Mouse (Mus musculus): ENCODE data around the gene Cyb5b. TPM values are rescaled to one million over a fixed set of nuclear protein-coding genes. Genes with fewer than 3 reads are reported as not detected.

Cyb5b gene
- polyA plus RNA-seq, 1 experiment from 2014 or later, result 96.6 TPM

- ATAC-seq (ENCODE audit: insufficient number of reproducible peaks, insufficient read depth, low FRiP score, low TSS enrichment, low read depth), result no peak
- H3K36me3 ChIP-seq, result peaks cover 44% of the 10 kb centered on the region
- 95% methylated on average over 14 of the region's 14 CpGs for WGBS
- no peak overlapping the region for H3K9ac ChIP-seq (replicated peaks)
- no peak overlapping the region for H3K4me2 ChIP-seq
- H3K27ac ChIP-seq, result no peak overlapping the region
- no peaks in the 10 kb centered on the region for H3K9me3 ChIP-seq
- no peak overlapping the region for H3K4me3 ChIP-seq (replicated peaks)
- H3K4me1 ChIP-seq (replicated peaks), result peaks cover 11% of the 10 kb centered on the region
- H3K27me3 ChIP-seq, result no peaks in the 10 kb centered on the region
Observed at GRCm38 (mm10) chr8:107153326-107154210, 3.1 kb downstream of the Cyb5b start.

GRCm38 (mm10) chr8:107156816-107157215, 6.4 kb downstream of the Cyb5b start:
- no peaks in the 10 kb centered on the region for H3K27me3 ChIP-seq
- ATAC-seq (ENCODE audit: insufficient number of reproducible peaks, insufficient read depth, low FRiP score, low TSS enrichment, low read depth), result no peak
- no peaks in the 10 kb centered on the region for H3K9me3 ChIP-seq
- no peak overlapping the region for H3K9ac ChIP-seq (replicated peaks)
- H3K4me1 ChIP-seq (replicated peaks), result no peaks in the 10 kb centered on the region
- no peak overlapping the region for H3K4me3 ChIP-seq (replicated peaks)
- H3K36me3 ChIP-seq, result peaks cover 55% of the 10 kb centered on the region
- no peak overlapping the region for H3K4me2 ChIP-seq
- H3K27ac ChIP-seq, result no peak overlapping the region

- Histone ChIP-seq H3K27me3 (no peaks in the 10 kb centered on the region), H3K4me1 (replicated peaks) (no peaks in the 10 kb centered on the region), H3K4me2 (no peak overlapping the region), H3K36me3 (peaks cover 57% of the 10 kb centered on the region), H3K4me3 (replicated peaks) (no peak overlapping the region), H3K9me3 (no peaks in the 10 kb centered on the region), H3K27ac (no peak overlapping the region), H3K9ac (replicated peaks) (no peak overlapping the region)
- 79% methylated on average over 1 of the region's 1 CpGs for WGBS
- ATAC-seq (ENCODE audit: insufficient number of reproducible peaks, insufficient read depth, low FRiP score, low TSS enrichment, low read depth), result no peak
Observed at GRCm38 (mm10) chr8:107157836-107158235, 7.4 kb downstream of the Cyb5b start.

GRCm38 (mm10) chr8:107158890-107159289, 8.4 kb downstream of the Cyb5b start:
- Histone ChIP-seq H3K9me3 (no peaks in the 10 kb centered on the region), H3K36me3 (peaks cover 57% of the 10 kb centered on the region), H3K9ac (replicated peaks) (no peak overlapping the region), H3K27me3 (no peaks in the 10 kb centered on the region), H3K4me1 (replicated peaks) (no peaks in the 10 kb centered on the region), H3K4me3 (replicated peaks) (no peak overlapping the region), H3K27ac (no peak overlapping the region), H3K4me2 (no peak overlapping the region)
- ATAC-seq (ENCODE audit: insufficient number of reproducible peaks, insufficient read depth, low FRiP score, low TSS enrichment, low read depth), result no peak

- WGBS, result 89% methylated on average over 7 of the region's 7 CpGs
- H3K27me3 ChIP-seq, result no peaks in the 10 kb centered on the region
- no peaks in the 10 kb centered on the region for H3K9me3 ChIP-seq
- H3K36me3 ChIP-seq, result peaks cover 62% of the 10 kb centered on the region
- H3K4me2 ChIP-seq, result no peak overlapping the region
- no peak overlapping the region for H3K4me3 ChIP-seq (replicated peaks)
- no peak overlapping the region for H3K9ac ChIP-seq (replicated peaks)
- H3K27ac ChIP-seq, result peak overlapping the region; percentile 59
- no peak for ATAC-seq (ENCODE audit: insufficient number of reproducible peaks, insufficient read depth, low FRiP score, low TSS enrichment, low read depth)
- no peaks in the 10 kb centered on the region for H3K4me1 ChIP-seq (replicated peaks)
Observed at GRCm38 (mm10) chr8:107164251-107164773, 13.9 kb downstream of the Cyb5b start.

- H3K4me3 ChIP-seq (replicated peaks), result no peak overlapping the region
- no peaks in the 10 kb centered on the region for H3K9me3 ChIP-seq
- H3K9ac ChIP-seq (replicated peaks), result no peak overlapping the region
- H3K4me2 ChIP-seq, result no peak overlapping the region
- H3K27me3 ChIP-seq, result no peaks in the 10 kb centered on the region
- no peaks in the 10 kb centered on the region for H3K4me1 ChIP-seq (replicated peaks)
- H3K27ac ChIP-seq, result no peak overlapping the region
- peaks cover 72% of the 10 kb centered on the region for H3K36me3 ChIP-seq
- ATAC-seq (ENCODE audit: insufficient number of reproducible peaks, insufficient read depth, low FRiP score, low TSS enrichment, low read depth), result no peak
- whole genome bisulfite sequencing, result 95% methylated on average over 9 of the region's 9 CpGs
Observed at GRCm38 (mm10) chr8:107165745-107166144, 15.3 kb downstream of the Cyb5b start.

- H3K27me3 ChIP-seq, result no peaks in the 10 kb centered on the region
- no peak overlapping the region for H3K27ac ChIP-seq
- H3K9me3 ChIP-seq, result no peaks in the 10 kb centered on the region
- 90% methylated on average over 5 of the region's 5 CpGs for WGBS
- no peak for ATAC-seq (ENCODE audit: insufficient number of reproducible peaks, insufficient read depth, low FRiP score, low TSS enrichment, low read depth)
- H3K4me1 ChIP-seq (replicated peaks), result no peaks in the 10 kb centered on the region
- H3K36me3 ChIP-seq, result peaks cover 82% of the 10 kb centered on the region
- no peak overlapping the region for H3K9ac ChIP-seq (replicated peaks)
- no peak overlapping the region for H3K4me2 ChIP-seq
- H3K4me3 ChIP-seq (replicated peaks), result no peak overlapping the region
Observed at GRCm38 (mm10) chr8:107167848-107168247, 17.4 kb downstream of the Cyb5b start.

GRCm38 (mm10) chr8:107172152-107172551, 21.7 kb downstream of the Cyb5b start:
- Histone ChIP-seq H3K9me3 (no peaks in the 10 kb centered on the region), H3K4me2 (no peak overlapping the region), H3K4me1 (replicated peaks) (no peaks in the 10 kb centered on the region), H3K27me3 (no peaks in the 10 kb centered on the region), H3K27ac (no peak overlapping the region), H3K4me3 (replicated peaks) (no peak overlapping the region), H3K9ac (replicated peaks) (no peak overlapping the region), H3K36me3 (peaks cover 80% of the 10 kb centered on the region)
- 88% methylated on average over 8 of the region's 8 CpGs for WGBS
- ATAC-seq (ENCODE audit: insufficient number of reproducible peaks, insufficient read depth, low FRiP score, low TSS enrichment, low read depth), result no peak

- H3K36me3 ChIP-seq, result peaks cover 84% of the 10 kb centered on the region
- H3K4me1 ChIP-seq (replicated peaks), result no peaks in the 10 kb centered on the region
- H3K27me3 ChIP-seq, result no peaks in the 10 kb centered on the region
- H3K4me3 ChIP-seq (replicated peaks), result no peak overlapping the region
- 81% methylated on average over 9 of the region's 9 CpGs for WGBS
- H3K9ac ChIP-seq (replicated peaks), result no peak overlapping the region
- no peak overlapping the region for H3K4me2 ChIP-seq
- peaks cover 5% of the 10 kb centered on the region; the same call in 1 of the 2 replicates for H3K9me3 ChIP-seq
- H3K27ac ChIP-seq, result no peak overlapping the region
- no peak for ATAC-seq (ENCODE audit: insufficient number of reproducible peaks, insufficient read depth, low FRiP score, low TSS enrichment, low read depth)
Observed at GRCm38 (mm10) chr8:107172969-107173645, 22.7 kb downstream of the Cyb5b start.

GRCm38 (mm10) chr8:107181122-107181521, 30.7 kb downstream of the Cyb5b start:
- peaks cover 91% of the 10 kb centered on the region for H3K36me3 ChIP-seq
- no peaks in the 10 kb centered on the region for H3K4me1 ChIP-seq (replicated peaks)
- 94% methylated on average over 6 of the region's 6 CpGs for WGBS
- no peak overlapping the region for H3K9ac ChIP-seq (replicated peaks)
- no peak overlapping the region for H3K4me3 ChIP-seq (replicated peaks)
- no peak for ATAC-seq (ENCODE audit: insufficient number of reproducible peaks, insufficient read depth, low FRiP score, low TSS enrichment, low read depth)
- no peak overlapping the region for H3K27ac ChIP-seq
- peaks cover 10% of the 10 kb centered on the region; the same call in 1 of the 2 replicates for H3K9me3 ChIP-seq
- H3K4me2 ChIP-seq, result no peak overlapping the region
- H3K27me3 ChIP-seq, result no peaks in the 10 kb centered on the region

- peaks cover 65% of the 10 kb centered on the region for H3K36me3 ChIP-seq
- WGBS, result 85% methylated on average over 3 of the region's 3 CpGs
- no peak overlapping the region for H3K27ac ChIP-seq
Observed at GRCm38 (mm10) chr8:107184996-107185395, 34.6 kb downstream of the Cyb5b start.

More at GRCm38 (mm10) chr8:107184996-107185395, 34.6 kb downstream of the Cyb5b start:
- no peaks in the 10 kb centered on the region for H3K9me3 ChIP-seq
- H3K9ac ChIP-seq (replicated peaks), result no peak overlapping the region
- H3K4me2 ChIP-seq, result no peak overlapping the region
- no peaks in the 10 kb centered on the region for H3K27me3 ChIP-seq
- ATAC-seq (ENCODE audit: insufficient number of reproducible peaks, insufficient read depth, low FRiP score, low TSS enrichment, low read depth), result no peak
- no peaks in the 10 kb centered on the region for H3K4me1 ChIP-seq (replicated peaks)
- H3K4me3 ChIP-seq (replicated peaks), result no peak overlapping the region
